20 mouse cellular contexts compared by ENCODE assay signal in the genomic region with DNA sequence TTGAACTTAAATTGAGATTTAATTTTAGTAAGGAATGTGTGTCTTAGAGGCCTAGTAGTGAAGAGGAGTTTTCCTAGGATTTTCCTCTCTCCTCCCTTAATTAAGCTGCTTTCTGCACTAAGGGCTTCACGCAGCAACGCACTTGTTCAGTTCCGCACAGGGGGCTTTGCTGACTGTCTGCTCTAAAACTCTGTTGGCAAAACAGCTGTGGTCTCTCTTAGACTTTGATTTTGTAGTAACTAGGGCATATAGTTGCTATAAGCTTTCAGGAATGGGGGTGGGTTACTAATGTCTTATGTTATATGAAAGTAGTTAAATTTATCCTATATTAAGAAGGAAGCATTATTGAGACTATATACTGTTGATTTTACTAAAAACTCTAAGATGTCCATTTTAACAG. TPM values are rescaled to one million over a fixed set of nuclear protein-coding genes. Genes with fewer than 3 reads are reported as not detected.
"Had no signal": no experiment of that assay in that cellular context is flagged by ENCODE, and none has a peak within 500 bp of the region (broad histone marks: within the 10 kb centered on the region; RNA-seq: fewer than 3 reads in every experiment).

No protein-coding gene starts in this region.

- H3K9ac ChIP-seq: lung, embryonic 14.5 days; midbrain, embryonic 12.5 days; midbrain, embryonic 15.5 days; neural tube, embryonic 12.5 days; stomach, embryonic 15.5 days had no signal

- H3K27ac ChIP-seq: macrophage; midbrain, embryonic 12.5 days; midbrain, embryonic 15.5 days; neural tube, embryonic 12.5 days; stomach, embryonic 15.5 days; stomach, postnatal 0 days had no signal

- H3K9me3 ChIP-seq: megakaryocyte, embryonic 14.5 days; midbrain, embryonic 12.5 days; midbrain, embryonic 15.5 days; neural tube, embryonic 12.5 days; stomach, embryonic 15.5 days had no signal

- H3K4me3 ChIP-seq: megakaryocyte, embryonic 14.5 days; midbrain, embryonic 12.5 days; midbrain, embryonic 15.5 days; neural tube, embryonic 12.5 days; stomach, embryonic 15.5 days had no signal

- H3K4me2 ChIP-seq: lung, embryonic 14.5 days; midbrain, embryonic 12.5 days; midbrain, embryonic 15.5 days; neural tube, embryonic 12.5 days; stomach, embryonic 15.5 days had no signal

- H3K27me3 ChIP-seq: megakaryocyte, embryonic 14.5 days; midbrain, embryonic 12.5 days; midbrain, embryonic 15.5 days; neural tube, embryonic 12.5 days; stomach, embryonic 15.5 days had no signal

- DNase-seq: lung, adult 18-20 months; lung, embryonic 14.5 days; lung, postnatal 14 days; lung, postnatal 36 days; right cerebral cortex, postnatal 14 days; thymus, adult 2 months; thymus, postnatal 25 days; thymus, postnatal 4 days had no signal

- ATAC-seq: midbrain, embryonic 15.5 days had no signal

RNA-seq across cellular contexts. Expression of gene Gpc5, which starts 46.3 kb away (rescaled TPM):
- total RNA-seq: megakaryocyte progenitor cell, adult 5-6 weeks; monocyte, adult 5-6 weeks; neutrophil, adult 5-6 weeks had no signal
- polyA plus RNA-seq: macrophage; spleen, adult 2 months; urinary bladder, adult 2 months had no signal
